Mouse (Mus musculus): ENCODE results near the gene Phpt1. TPM values are rescaled to one million over a fixed set of nuclear protein-coding genes. Genes with fewer than 3 reads are reported as not detected.
A peak's percentile ranks its signal among the peaks of the same experiment; 100 is the strongest.

The Phpt1 gene
- polyA plus RNA-seq, 1 experiment from 2014 or later, result 161 TPM

GRCm38 (mm10) chr2:25607761-25608622 is 33.0 kb upstream of the Phpt1 start, which contains the start of gene Rabl6:
Gene Rabl6, minus strand, starts transcription at chr2:25608521.
- WGBS, result under 1% methylated on average over 80 of the region's 80 CpGs
- H3K27ac ChIP-seq (ENCODE audit: low read depth, low read length), result peak within 1 kb of the TSS; percentile 91
- H3K4me3 ChIP-seq (ENCODE audit: low read depth, low read length), result peak within 1 kb of the TSS; percentile 96
- no peaks in the 10 kb centered on the region for H3K9me3 ChIP-seq (ENCODE audit: control insufficient read depth, low read length)
- peaks cover 5% of the 10 kb centered on the region; the same call in 1 of the 2 replicates for H3K27me3 ChIP-seq (ENCODE audit: control insufficient read depth, insufficient read depth, low read length)
- peak within 1 kb of the TSS; percentile 96 for H3K9ac ChIP-seq (ENCODE audit: low read depth, low read length)
- H3K36me3 ChIP-seq (ENCODE audit: control insufficient read depth, insufficient read depth, low read length), result no peaks in the 10 kb centered on the region
- peak; percentile 90 for ATAC-seq (ENCODE audit: low FRiP score)
- peaks cover 3% of the 10 kb centered on the region; the same call in 1 of the 2 replicates for H3K4me1 ChIP-seq (replicated peaks; ENCODE audit: control insufficient read depth, insufficient read depth, low read length)
- peak; percentile 93 for DNase-seq (ENCODE audit: low spot score)
- H3K4me2 ChIP-seq (replicated peaks; ENCODE audit: low read depth, low read length), result peak within 1 kb of the TSS; percentile 64

- 94% methylated on average over 5 of the region's 5 CpGs for WGBS
- H3K27me3 ChIP-seq (ENCODE audit: control insufficient read depth, insufficient read depth, low read length), result no peaks in the 10 kb centered on the region
- DNase-seq (ENCODE audit: low spot score), result no peak
- H3K4me3 ChIP-seq (ENCODE audit: low read depth, low read length), result no peak overlapping the region
- H3K27ac ChIP-seq (ENCODE audit: low read depth, low read length), result no peak overlapping the region
- no peak overlapping the region for H3K4me2 ChIP-seq (replicated peaks; ENCODE audit: low read depth, low read length)
- H3K9ac ChIP-seq (ENCODE audit: low read depth, low read length), result no peak overlapping the region
- peaks cover 10% of the 10 kb centered on the region; the same call in 1 of the 2 replicates for H3K36me3 ChIP-seq (ENCODE audit: control insufficient read depth, insufficient read depth, low read length)
- no peaks in the 10 kb centered on the region for H3K9me3 ChIP-seq (ENCODE audit: control insufficient read depth, low read length)
- no peak for ATAC-seq (ENCODE audit: low FRiP score)
- H3K4me1 ChIP-seq (replicated peaks; ENCODE audit: control insufficient read depth, insufficient read depth, low read length), result peaks cover 3% of the 10 kb centered on the region; the same call in 1 of the 2 replicates
Measured at GRCm38 (mm10) chr2:25602526-25602925, 27.5 kb upstream of the Phpt1 start.

- WGBS, result 93% methylated on average over 2 of the region's 2 CpGs
- no peak overlapping the region for H3K27ac ChIP-seq (ENCODE audit: low read depth, low read length)
- ATAC-seq (ENCODE audit: low FRiP score) (no peak), DNase-seq (ENCODE audit: low spot score) (no peak)
- no peaks in the 10 kb centered on the region for H3K9me3 ChIP-seq (ENCODE audit: control insufficient read depth, low read length)
- no peaks in the 10 kb centered on the region for H3K27me3 ChIP-seq (ENCODE audit: control insufficient read depth, insufficient read depth, low read length)
- H3K36me3 ChIP-seq (ENCODE audit: control insufficient read depth, insufficient read depth, low read length), result peaks cover 15% of the 10 kb centered on the region; the same call in 1 of the 2 replicates
- H3K4me1 ChIP-seq (replicated peaks; ENCODE audit: control insufficient read depth, insufficient read depth, low read length), result no peaks in the 10 kb centered on the region
- H3K4me3 ChIP-seq (ENCODE audit: low read depth, low read length), result no peak overlapping the region
- H3K9ac ChIP-seq (ENCODE audit: low read depth, low read length), result no peak overlapping the region
- H3K4me2 ChIP-seq (replicated peaks; ENCODE audit: low read depth, low read length), result no peak overlapping the region
Measured at GRCm38 (mm10) chr2:25600037-25600436, 25.0 kb upstream of the Phpt1 start.

GRCm38 (mm10) chr2:25598749-25599148 is 23.7 kb upstream of the Phpt1 start:
- H3K27ac ChIP-seq (ENCODE audit: low read depth, low read length), result no peak overlapping the region
- WGBS, result 100% methylated on average over 1 of the region's 1 CpGs
- H3K27me3 ChIP-seq (ENCODE audit: control insufficient read depth, insufficient read depth, low read length), result no peaks in the 10 kb centered on the region
- no peaks in the 10 kb centered on the region for H3K9me3 ChIP-seq (ENCODE audit: control insufficient read depth, low read length)
- no peaks in the 10 kb centered on the region for H3K4me1 ChIP-seq (replicated peaks; ENCODE audit: control insufficient read depth, insufficient read depth, low read length)
- H3K9ac ChIP-seq (ENCODE audit: low read depth, low read length), result no peak overlapping the region
- H3K36me3 ChIP-seq (ENCODE audit: control insufficient read depth, insufficient read depth, low read length), result peaks cover 18% of the 10 kb centered on the region; the same call in 1 of the 2 replicates
- no peak for ATAC-seq (ENCODE audit: low FRiP score)
- H3K4me2 ChIP-seq (replicated peaks; ENCODE audit: low read depth, low read length), result no peak overlapping the region
- no peak for DNase-seq (ENCODE audit: low spot score)
- H3K4me3 ChIP-seq (ENCODE audit: low read depth, low read length), result no peak overlapping the region

- Histone ChIP-seq H3K36me3 (ENCODE audit: control insufficient read depth, insufficient read depth, low read length) (peaks cover 24% of the 10 kb centered on the region), H3K4me2 (replicated peaks; ENCODE audit: low read depth, low read length) (no peak overlapping the region), H3K9me3 (ENCODE audit: control insufficient read depth, low read length) (no peaks in the 10 kb centered on the region), H3K4me3 (ENCODE audit: low read depth, low read length) (no peak overlapping the region), H3K4me1 (replicated peaks; ENCODE audit: control insufficient read depth, insufficient read depth, low read length) (no peaks in the 10 kb centered on the region), H3K27ac (ENCODE audit: low read depth, low read length) (no peak overlapping the region), H3K27me3 (ENCODE audit: control insufficient read depth, insufficient read depth, low read length) (no peaks in the 10 kb centered on the region), H3K9ac (ENCODE audit: low read depth, low read length) (no peak overlapping the region)
- ATAC-seq (ENCODE audit: low FRiP score) (no peak), DNase-seq (ENCODE audit: low spot score) (no peak)
- WGBS, result 98% methylated on average over 5 of the region's 5 CpGs
Measured at GRCm38 (mm10) chr2:25596765-25597510, 21.9 kb upstream of the Phpt1 start.

GRCm38 (mm10) chr2:25591863-25592262 is 16.8 kb upstream of the Phpt1 start:
- Histone ChIP-seq H3K27me3 (ENCODE audit: control insufficient read depth, insufficient read depth, low read length) (no peaks in the 10 kb centered on the region), H3K4me2 (replicated peaks; ENCODE audit: low read depth, low read length) (no peak overlapping the region), H3K4me3 (ENCODE audit: low read depth, low read length) (no peak overlapping the region), H3K9ac (ENCODE audit: low read depth, low read length) (no peak overlapping the region), H3K36me3 (ENCODE audit: control insufficient read depth, insufficient read depth, low read length) (peaks cover 13% of the 10 kb centered on the region), H3K4me1 (replicated peaks; ENCODE audit: control insufficient read depth, insufficient read depth, low read length) (no peaks in the 10 kb centered on the region), H3K27ac (ENCODE audit: low read depth, low read length) (no peak overlapping the region), H3K9me3 (ENCODE audit: control insufficient read depth, low read length) (no peaks in the 10 kb centered on the region)
- DNase-seq (ENCODE audit: low spot score), result peak; percentile 14
- no peak for ATAC-seq (ENCODE audit: low FRiP score)
- WGBS, result 92% methylated on average over 2 of the region's 2 CpGs

- 93% methylated on average over 8 of the region's 8 CpGs for WGBS
Measured at GRCm38 (mm10) chr2:25588227-25588907, 13.3 kb upstream of the Phpt1 start.

GRCm38 (mm10) chr2:25587290-25587689 is 12.3 kb upstream of the Phpt1 start:
- no peak for ATAC-seq (ENCODE audit: low FRiP score)
- Histone ChIP-seq H3K27ac (ENCODE audit: low read depth, low read length) (no peak overlapping the region), H3K9ac (ENCODE audit: low read depth, low read length) (no peak overlapping the region), H3K27me3 (ENCODE audit: control insufficient read depth, insufficient read depth, low read length) (no peaks in the 10 kb centered on the region), H3K9me3 (ENCODE audit: control insufficient read depth, low read length) (no peaks in the 10 kb centered on the region), H3K4me3 (ENCODE audit: low read depth, low read length) (no peak overlapping the region), H3K4me1 (replicated peaks; ENCODE audit: control insufficient read depth, insufficient read depth, low read length) (no peaks in the 10 kb centered on the region; the same call in 1 of the 2 replicates), H3K36me3 (ENCODE audit: control insufficient read depth, insufficient read depth, low read length) (0 out of 2 replicates have a peak, but pooled peaks cover 6% of the 10 kb centered on the region), H3K4me2 (replicated peaks; ENCODE audit: low read depth, low read length) (no peak overlapping the region)
- no peak for DNase-seq (ENCODE audit: low spot score)
- 92% methylated on average over 8 of the region's 8 CpGs for WGBS

More at GRCm38 (mm10) chr2:25588227-25588907, 13.3 kb upstream of the Phpt1 start:
- Histone ChIP-seq H3K4me1 (replicated peaks; ENCODE audit: control insufficient read depth, insufficient read depth, low read length) (no peaks in the 10 kb centered on the region), H3K27ac (ENCODE audit: low read depth, low read length) (no peak overlapping the region), H3K36me3 (ENCODE audit: control insufficient read depth, insufficient read depth, low read length) (peaks cover 6% of the 10 kb centered on the region; the same call in 1 of the 2 replicates), H3K9ac (ENCODE audit: low read depth, low read length) (no peak overlapping the region), H3K4me2 (replicated peaks; ENCODE audit: low read depth, low read length) (no peak overlapping the region), H3K4me3 (ENCODE audit: low read depth, low read length) (no peak overlapping the region), H3K9me3 (ENCODE audit: control insufficient read depth, low read length) (no peaks in the 10 kb centered on the region), H3K27me3 (ENCODE audit: control insufficient read depth, insufficient read depth, low read length) (no peaks in the 10 kb centered on the region)
- ATAC-seq (ENCODE audit: low FRiP score) (no peak), DNase-seq (ENCODE audit: low spot score) (no peak)
